Mouse (Mus musculus) MEL (cell line): Measurements from ENCODE around the gene Mrnip. TPM values are rescaled to one million over a fixed set of nuclear protein-coding genes. Genes with fewer than 3 reads are reported as not detected.

ENCODE experiments used
- DNase-seq: peaks from one replicate; pipeline ENCODE4 v3.0.0; 2011; ENCODE audit warnings: low read depth, low spot score
- H3K27ac ChIP-seq: 2 replicates; pipeline ENCODE4 v1.5.1; 2012; ENCODE audit warnings: low read depth, mild to moderate bottlenecking, control low read depth, low read length, moderate library complexity; ENCODE audit not compliant: control insufficient read depth
- H3K27me3 ChIP-seq, 2 experiments: fragments of 150-350 bp in 1 of 2; sonication (generic) in 1 of 2; 2 replicates each; pipeline ENCODE4 v1.6.1; 2012; ENCODE audit warnings: low read length in 2 of 2, mild to moderate bottlenecking in 2 of 2, improper control_type of control experiment in 1 of 2, moderate library complexity in 1 of 2; ENCODE audit not compliant: insufficient read depth in 2 of 2, control insufficient read depth in 1 of 2
- H3K36me3 ChIP-seq, 2 experiments: 2 replicates each; pipeline ENCODE4 v1.6.1; 2012 to 2014; ENCODE audit warnings: low read length in 2 of 2, improper control_type of control experiment in 1 of 2, inconsistent platforms in 1 of 2, mild to moderate bottlenecking in 1 of 2; ENCODE audit not compliant: insufficient read depth in 2 of 2, control insufficient read depth in 1 of 2
- H3K4me1 ChIP-seq, 2 experiments: fragments of 150-350 bp in 1 of 2; sonication (generic) in 1 of 2; 2 replicates each; pipeline ENCODE4 v1.6.1; 2012; ENCODE audit warnings: low read length in 2 of 2, improper control_type of control experiment in 1 of 2, mild to moderate bottlenecking in 1 of 2; ENCODE audit not compliant: insufficient read depth in 2 of 2, control insufficient read depth in 1 of 2
- H3K4me3 ChIP-seq, 2 experiments: fragments of 150-350 bp in 1 of 2; sonication (generic) in 1 of 2; 2 replicates each; pipeline ENCODE4 v1.5.1; 2012; ENCODE audit warnings: low read depth in 2 of 2, low read length in 2 of 2, mild to moderate bottlenecking in 2 of 2, moderate library complexity in 2 of 2, control low read depth in 1 of 2, improper control_type of control experiment in 1 of 2; ENCODE audit not compliant: control insufficient read depth in 1 of 2, insufficient read depth in 1 of 2
- H3K79me2 ChIP-seq: 2 replicates; pipeline ENCODE4 v1.6.1; 2012; ENCODE audit warnings: mild to moderate bottlenecking, low read length, moderate library complexity; ENCODE audit not compliant: control insufficient read depth, poor library complexity, insufficient read depth
- H3K9ac ChIP-seq: 2 replicates; pipeline ENCODE4 v1.6.1; 2012; ENCODE audit warnings: low read depth, mild to moderate bottlenecking, control low read depth, low read length, moderate library complexity; ENCODE audit not compliant: control insufficient read depth, poor library complexity, severe bottlenecking
- H3K9me3 ChIP-seq: fragments of 150-350 bp; sonication (generic); replicated peaks from 2 replicates; pipeline ENCODE4 v1.6.1; 2012; ENCODE audit warnings: mild to moderate bottlenecking, low read length, improper control_type of control experiment, moderate library complexity; ENCODE audit not compliant: insufficient read depth
- BHLHE40 ChIP-seq: IDR thresholded peaks from 2 replicates; pipeline ENCODE4 v1.6.1; 2012; ENCODE audit warnings: low read depth, mild to moderate bottlenecking, inconsistent platforms, low read length, improper control_type of control experiment, borderline replicate concordance
- CHD1 ChIP-seq: IDR thresholded peaks from 2 replicates; pipeline ENCODE4 v1.6.1; 2012; ENCODE audit warnings: low read depth, mild to moderate bottlenecking, inconsistent platforms, low read length, improper control_type of control experiment
- ELF1 ChIP-seq: IDR thresholded peaks from 2 replicates; pipeline ENCODE4 v1.6.1; 2014; ENCODE audit warnings: low read depth, mild to moderate bottlenecking, inconsistent platforms, low read length, improper control_type of control experiment, moderate library complexity
- ETS1 ChIP-seq: IDR thresholded peaks from 2 replicates; pipeline ENCODE4 v1.6.1; 2012; ENCODE audit warnings: low read depth, mild to moderate bottlenecking, inconsistent platforms, low read length, improper control_type of control experiment, moderate library complexity
- GATA1 ChIP-seq: IDR thresholded peaks from 2 replicates; pipeline ENCODE4 v1.6.1; 2011; ENCODE audit warnings: low read depth, low read length, improper control_type of control experiment
- HCFC1 ChIP-seq: IDR thresholded peaks from 2 replicates; pipeline ENCODE4 v1.6.1; 2012; ENCODE audit warnings: low read depth, mild to moderate bottlenecking, inconsistent platforms, low read length, improper control_type of control experiment, moderate library complexity
- JUND ChIP-seq: IDR thresholded peaks from 2 replicates; pipeline ENCODE4 v1.6.1; 2011; ENCODE audit warnings: low read depth, mild to moderate bottlenecking, improper control_type of control experiment, low read length
- KAT2A ChIP-seq: conservative IDR thresholded peaks from 2 replicates; pipeline ENCODE4 v1.6.1; 2012; ENCODE audit warnings: low read depth, low read length, improper control_type of control experiment, inconsistent platforms
- MAFK ChIP-seq: IDR thresholded peaks from 2 replicates; pipeline ENCODE4 v1.6.1; 2011; ENCODE audit warnings: low read depth, mild to moderate bottlenecking, low read length, improper control_type of control experiment, borderline replicate concordance
- MAX ChIP-seq: IDR thresholded peaks from 2 replicates; pipeline ENCODE4 v1.6.1; 2011; ENCODE audit warnings: low read length, improper control_type of control experiment
- MAZ ChIP-seq: IDR thresholded peaks from 2 replicates; pipeline ENCODE4 v1.6.1; 2012; ENCODE audit warnings: low read depth, mild to moderate bottlenecking, inconsistent platforms, low read length, improper control_type of control experiment
- MEF2A ChIP-seq: IDR thresholded peaks from 2 replicates; pipeline ENCODE4 v1.6.1; 2014; ENCODE audit warnings: low read depth, mild to moderate bottlenecking, inconsistent platforms, low read length, improper control_type of control experiment; ENCODE audit not compliant: poor library complexity, insufficient replicate concordance, severe bottlenecking; ENCODE audit errors: extremely low read depth
- MXI1 ChIP-seq: IDR thresholded peaks from 2 replicates; pipeline ENCODE4 v1.6.1; 2011; ENCODE audit warnings: mild to moderate bottlenecking, low read depth, low read length, improper control_type of control experiment
- MYB ChIP-seq: IDR thresholded peaks from 2 replicates; pipeline ENCODE4 v1.6.1; 2011; ENCODE audit warnings: mild to moderate bottlenecking, low read depth, low read length, improper control_type of control experiment
- MYC ChIP-seq: IDR thresholded peaks from 2 replicates; pipeline ENCODE4 v1.6.1; 2011; ENCODE audit warnings: low read depth, mild to moderate bottlenecking, low read length, improper control_type of control experiment, moderate library complexity
- NELFE ChIP-seq: IDR thresholded peaks from 2 replicates; pipeline ENCODE4 v1.6.1; 2011; ENCODE audit warnings: low read depth, low read length, improper control_type of control experiment
- NRF1 ChIP-seq: IDR thresholded peaks from 2 replicates; pipeline ENCODE4 v1.6.1; 2014; ENCODE audit warnings: low read depth, mild to moderate bottlenecking, inconsistent platforms, low read length, improper control_type of control experiment, moderate library complexity; ENCODE audit not compliant: poor library complexity, insufficient read depth, severe bottlenecking
- POLR2A ChIP-seq, 2 experiments: IDR thresholded peaks; 2 replicates each; pipeline ENCODE4 v1.6.1; 2011 to 2012; ENCODE audit warnings: low read length in 2 of 2, mild to moderate bottlenecking in 2 of 2, control low read depth in 1 of 2, improper control_type of control experiment in 1 of 2, low read depth in 1 of 2, moderate library complexity in 1 of 2; ENCODE audit not compliant: control insufficient read depth in 1 of 2, insufficient read depth in 1 of 2, poor library complexity in 1 of 2
- POLR2AphosphoS2 ChIP-seq: IDR thresholded peaks from 2 replicates; pipeline ENCODE4 v1.6.1; 2011; ENCODE audit warnings: low read length, improper control_type of control experiment
- RAD21 ChIP-seq: IDR thresholded peaks from 2 replicates; pipeline ENCODE4 v1.6.1; 2011; ENCODE audit warnings: mild to moderate bottlenecking, low read depth, low read length, improper control_type of control experiment
- SIN3A ChIP-seq: IDR thresholded peaks from 2 replicates; pipeline ENCODE4 v1.6.1; 2012; ENCODE audit warnings: low read length, improper control_type of control experiment, inconsistent platforms
- SMC3 ChIP-seq: IDR thresholded peaks from 2 replicates; pipeline ENCODE4 v1.6.1; 2011; ENCODE audit warnings: low read depth, low read length, improper control_type of control experiment
- TAL1 ChIP-seq: IDR thresholded peaks from 2 replicates; pipeline ENCODE4 v1.6.1; 2012; ENCODE audit warnings: mild to moderate bottlenecking, inconsistent platforms, low read length, moderate library complexity, mixed read lengths
- TBP ChIP-seq: IDR thresholded peaks from 2 replicates; pipeline ENCODE4 v1.8.0; 2011; ENCODE audit warnings: low read depth, low read length, improper control_type of control experiment
- USF2 ChIP-seq, 2 experiments: IDR thresholded peaks; 2 replicates each; pipeline ENCODE4 v1.6.1; 2011 to 2012; ENCODE audit warnings: improper control_type of control experiment in 2 of 2, low read length in 2 of 2, borderline replicate concordance in 1 of 2, inconsistent platforms in 1 of 2, low read depth in 1 of 2, mild to moderate bottlenecking in 1 of 2; ENCODE audit not compliant: insufficient read depth in 1 of 2
- ZC3H11A ChIP-seq: IDR thresholded peaks from 2 replicates; pipeline ENCODE4 v1.6.1; 2012; ENCODE audit warnings: low read depth, mild to moderate bottlenecking, inconsistent platforms, low read length, improper control_type of control experiment
- ZKSCAN1 ChIP-seq: IDR thresholded peaks from 2 replicates; pipeline ENCODE4 v1.6.1; 2012; ENCODE audit warnings: low read depth, mild to moderate bottlenecking, inconsistent platforms, low read length, improper control_type of control experiment, moderate library complexity
- ZMIZ1 ChIP-seq: IDR thresholded peaks from 2 replicates; pipeline ENCODE4 v1.6.1; 2012; ENCODE audit warnings: low read depth, mild to moderate bottlenecking, inconsistent platforms, low read length, improper control_type of control experiment, moderate library complexity
- ZNF384 ChIP-seq: IDR thresholded peaks from 2 replicates; pipeline ENCODE4 v1.6.1; 2012; ENCODE audit warnings: low read depth, mild to moderate bottlenecking, inconsistent platforms, low read length, improper control_type of control experiment
- polyA plus RNA-seq, 2 experiments: library from polyadenylated mRNA; stranded (reverse) in 1 of 2; unstranded in 1 of 2; fragments of >175 nt in 1 of 2; fragments of >200 nt in 1 of 2; gene quantifications; 2 replicates each; pipeline versions ENCODE4 v1.2.1 to v1.2.4; 2012; ENCODE audit warnings: low replicate concordance in 2 of 2, low read depth in 1 of 2; ENCODE audit not compliant: insufficient read length in 2 of 2, insufficient read depth in 1 of 2, missing spikeins in 1 of 2
- total RNA-seq: library from RNA; depleted of rRNA; stranded (reverse); fragments of 300-350 nt; gene quantifications from 2 replicates; pipeline ENCODE4 v1.2.3, GENCODE M21; 2012

Gene Mrnip
- total and polyA plus RNA-seq, 3 experiments, result 8.6 to 10.6 TPM; not detected in 1

- no peaks in the 10 kb centered on the region for H3K9me3 ChIP-seq
- H3K27me3 ChIP-seq, result no peaks in the 10 kb centered on the region
- H3K27ac ChIP-seq, result no peak overlapping the region
- no peak for DNase-seq
- no peak overlapping the region for H3K4me3 ChIP-seq
- no peak overlapping the region for H3K9ac ChIP-seq
- H3K36me3 ChIP-seq, result peaks cover 2 to 12% of the 10 kb centered on the region in 2 experiments; a peak in 2 of 4 replicates
- H3K79me2 ChIP-seq, result peaks cover 12% of the 10 kb centered on the region
- H3K4me1 ChIP-seq, result peaks cover 6 to 21% of the 10 kb centered on the region in 2 experiments; a peak in 3 of 4 replicates
- TF ChIP-seq GATA1, result no peak
- no peak for TF ChIP-seq HCFC1
- TF ChIP-seq ZNF384, result no peak
- no peak for TF ChIP-seq NELFE
- TF ChIP-seq POLR2AphosphoS2, result no peak
- TF ChIP-seq BHLHE40, result no peak
- no peak for TF ChIP-seq ZC3H11A
- no peak for TF ChIP-seq MYB
- TF ChIP-seq USF2 (IDR thresholded peaks at IDR 0.05; ENCODE audit: borderline replicate concordance in 1 of 2, insufficient read depth in 1 of 2, low read depth in 1 of 2, low read length in 2 of 2), result no peak
- TF ChIP-seq MAFK, result no peak
- no peak for TF ChIP-seq KAT2A
- TF ChIP-seq SMC3, result no peak
- TF ChIP-seq ZKSCAN1, result no peak
- no peak for TF ChIP-seq TAL1
- TF ChIP-seq SIN3A, result no peak
- TF ChIP-seq ELF1, result no peak
- TF ChIP-seq CHD1, result no peak
- TF ChIP-seq RAD21, result no peak
- no peak for TF ChIP-seq MXI1
- TF ChIP-seq MYC, result no peak
These were observed 53.5 kb downstream of the Mrnip start for GRCm38 (mm10) chr11:50227736-50228135.

- no peak overlapping the region for H3K4me3 ChIP-seq
- no peaks in the 10 kb centered on the region for H3K9me3 ChIP-seq
- peak; percentile 35 for DNase-seq
- peaks cover 4 to 15% of the 10 kb centered on the region in 2 experiments; a peak in 3 of 4 replicates for H3K4me1 ChIP-seq
- no peak overlapping the region for H3K27ac ChIP-seq
- no peak overlapping the region for H3K9ac ChIP-seq
- no peaks in the 10 kb centered on the region for H3K27me3 ChIP-seq
- no peak for TF ChIP-seq GATA1
- no peak for TF ChIP-seq MAFK
- TF ChIP-seq JUND, result no peak
- no peak for TF ChIP-seq ZNF384
- TF ChIP-seq SMC3, result no peak
- TF ChIP-seq MAX, result no peak
- no peak for TF ChIP-seq POLR2A (IDR thresholded peaks at IDR 0.05; ENCODE audit: control insufficient read depth in 1 of 2, insufficient read depth in 1 of 2, low read depth in 1 of 2, low read length in 2 of 2, poor library complexity in 1 of 2)
- no peak for TF ChIP-seq ELF1
- no peak for TF ChIP-seq NRF1
- no peak for TF ChIP-seq USF2 (IDR thresholded peaks at IDR 0.05; ENCODE audit: borderline replicate concordance in 1 of 2, insufficient read depth in 1 of 2, low read depth in 1 of 2, low read length in 2 of 2)
- no peak for TF ChIP-seq ZMIZ1
- TF ChIP-seq KAT2A, result no peak
- TF ChIP-seq MEF2A, result no peak
- no peak for TF ChIP-seq MAZ
- no peak for TF ChIP-seq TBP
- no peak for TF ChIP-seq ETS1
- peaks cover 12% of the 10 kb centered on the region for H3K79me2 ChIP-seq
- peaks cover 3 to 5% of the 10 kb centered on the region in 2 experiments; a peak in 3 of 4 replicates for H3K36me3 ChIP-seq
These were observed 54.5 kb downstream of the Mrnip start for GRCm38 (mm10) chr11:50228772-50229171.
